Mouse (Mus musculus): ENCODE measurements around the gene Tspoap1. TPM values are rescaled to one million over a fixed set of nuclear protein-coding genes. Genes with fewer than 3 reads are reported as not detected.
A peak's percentile ranks its signal among the peaks of the same experiment; 100 is the strongest.

The Tspoap1 gene
- total RNA-seq, 2 experiments from 2014 or later: 1.8 to 4.2 TPM

DNA sequence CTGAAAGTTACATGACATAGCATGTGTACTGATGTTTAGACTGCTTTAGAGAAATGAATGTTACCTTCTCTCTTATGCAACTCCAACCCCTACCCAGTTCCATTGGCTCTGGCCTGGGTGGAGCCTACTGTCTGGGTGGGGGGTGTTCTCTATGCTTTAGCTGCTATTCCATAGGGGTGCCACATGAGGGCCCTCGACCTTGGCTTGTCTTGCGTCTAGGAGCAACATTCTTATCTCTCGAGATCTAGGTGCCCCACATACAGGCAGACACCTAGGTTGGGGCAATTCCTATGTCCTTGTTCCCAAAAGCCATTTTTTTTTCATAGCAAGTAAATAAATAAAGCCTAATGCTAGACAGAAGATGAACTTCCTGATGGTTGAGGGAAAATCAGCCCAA, 734 bp upstream of the Tspoap1 start:
- no peak for DNase-seq

- DNase-seq: no peak
Observed at GRCm38 (mm10) chr11:87761181-87761721, 910 bp downstream of the Tspoap1 start.

DNA sequence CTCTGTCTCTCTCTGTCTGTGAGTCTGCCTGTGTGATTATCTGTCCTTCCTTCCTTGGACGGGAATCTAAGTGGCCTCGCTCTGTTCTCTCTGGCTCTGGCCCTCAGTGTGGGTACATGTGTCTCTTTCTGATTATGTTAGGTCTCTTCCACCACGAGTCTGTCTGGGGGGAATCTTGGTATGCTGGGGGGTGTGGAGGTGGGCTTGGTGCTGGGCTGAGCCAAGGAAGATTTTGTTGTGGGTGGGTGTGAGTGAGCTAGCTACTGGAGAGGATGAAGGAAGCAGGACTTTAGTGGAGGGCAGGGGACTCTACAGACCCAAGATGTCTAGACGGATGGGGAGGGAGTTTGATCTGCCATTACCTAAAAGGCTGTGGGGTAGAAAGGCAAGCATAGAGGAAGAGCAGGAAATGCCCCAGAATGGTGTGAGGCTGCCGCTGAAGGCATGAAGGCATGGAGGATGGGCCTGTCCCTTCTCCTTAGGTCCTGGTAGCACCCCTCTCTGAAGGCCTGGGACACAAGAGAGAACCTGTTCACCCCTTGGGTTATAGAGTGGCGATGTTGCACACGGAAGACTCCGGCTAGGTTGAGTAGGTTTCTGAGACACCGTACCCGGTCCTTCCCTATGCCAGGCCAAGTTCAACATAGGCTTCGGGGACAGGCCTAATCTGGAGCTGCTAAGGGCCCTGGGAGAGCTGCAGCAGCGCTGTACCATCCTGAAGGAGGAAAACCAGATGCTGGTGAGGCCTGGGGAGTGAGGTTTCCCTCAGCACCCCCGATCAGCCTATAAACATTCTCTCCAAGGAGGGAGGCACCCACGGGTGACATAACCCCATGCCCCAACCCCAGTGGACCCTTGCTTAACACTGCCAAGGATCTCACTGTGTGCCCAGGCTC, 1.7 kb downstream of the Tspoap1 start:
- DNase-seq: no peak

- DNase-seq: no peak
Observed at GRCm38 (mm10) chr11:87762702-87763385, 2.5 kb downstream of the Tspoap1 start.

- DNase-seq: peak; percentile 46
Observed at GRCm38 (mm10) chr11:87763511-87763987, 3.2 kb downstream of the Tspoap1 start.

- peak; percentile 61 for DNase-seq
Observed at GRCm38 (mm10) chr11:87763988-87764876, 3.9 kb downstream of the Tspoap1 start.

DNA sequence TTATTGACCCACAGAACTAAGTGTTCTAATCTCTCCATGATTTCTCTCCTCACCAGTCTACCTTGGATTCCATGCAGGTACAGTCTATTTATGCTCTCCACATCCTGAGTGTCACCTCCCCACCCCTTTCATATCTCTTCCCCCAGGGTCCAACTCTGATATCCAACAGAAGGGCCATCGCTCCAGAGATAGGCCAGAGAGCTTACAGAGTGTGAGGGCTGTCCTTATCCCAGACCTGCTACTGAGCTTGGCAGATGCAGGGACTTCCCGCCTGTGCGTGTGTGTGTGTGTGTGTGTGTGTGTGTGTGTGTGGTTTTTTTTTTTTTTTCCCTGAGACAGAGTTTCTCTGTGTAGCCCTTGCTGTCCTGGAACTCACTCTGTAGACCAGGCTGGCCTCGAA, 8.4 kb downstream of the Tspoap1 start:
- no peak for DNase-seq

DNA sequence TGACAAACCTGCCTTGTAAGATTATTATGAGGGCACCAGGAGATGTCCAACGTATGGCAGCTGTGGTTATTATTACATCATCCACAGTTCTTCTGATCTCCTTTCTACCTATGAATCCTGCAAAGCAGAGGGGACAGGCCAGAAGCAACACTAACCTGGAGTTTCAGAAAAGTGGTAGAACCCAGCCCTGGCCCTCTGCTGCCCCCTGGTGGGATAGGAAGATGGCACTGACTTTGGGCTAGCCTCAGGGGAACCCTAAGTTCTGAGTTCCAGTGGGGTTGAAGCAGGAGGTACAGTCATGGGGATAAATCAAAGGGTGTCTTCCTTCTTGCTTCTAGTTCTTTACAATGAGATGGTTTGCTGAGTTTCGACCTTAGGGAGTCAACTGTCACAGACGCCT, 10.6 kb downstream of the Tspoap1 start:
- DNase-seq: peak; percentile 88

- DNase-seq: no peak
Observed at GRCm38 (mm10) chr11:87772354-87772753, 12.0 kb downstream of the Tspoap1 start.

DNA sequence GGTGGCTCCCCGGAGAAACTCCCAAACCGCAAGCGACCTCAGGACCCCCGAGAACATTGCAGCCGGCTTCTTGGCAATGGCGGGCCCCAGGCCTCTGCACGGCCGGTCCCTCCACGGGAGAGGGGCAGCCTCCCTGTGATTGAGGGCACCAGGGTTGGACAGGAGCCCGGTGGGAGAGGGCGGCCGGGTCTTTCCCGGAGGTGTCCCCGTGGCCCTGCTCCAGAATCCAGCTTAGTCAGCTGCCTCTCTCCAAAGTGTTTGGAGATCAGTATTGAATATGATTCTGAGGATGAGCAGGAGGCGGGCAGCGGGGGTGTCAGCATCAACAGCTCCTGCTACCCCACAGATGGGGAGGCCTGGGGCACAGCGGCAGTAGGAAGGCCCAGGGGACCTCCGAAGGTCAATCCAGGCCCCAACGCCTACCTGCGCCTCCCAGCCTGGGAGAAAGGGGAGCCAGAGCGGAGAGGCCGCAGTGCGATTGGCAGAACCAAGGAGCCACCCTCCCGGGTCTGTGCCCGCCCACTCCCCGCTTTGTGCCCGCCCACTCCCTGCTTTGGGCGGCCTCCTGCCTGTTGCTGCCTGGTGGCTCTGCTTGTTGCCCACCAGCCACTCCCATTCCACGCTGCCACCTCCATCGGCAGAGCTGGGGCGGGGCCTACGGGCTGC, 17.9 kb downstream of the Tspoap1 start:
- DNase-seq: peak; percentile 75

DNA sequence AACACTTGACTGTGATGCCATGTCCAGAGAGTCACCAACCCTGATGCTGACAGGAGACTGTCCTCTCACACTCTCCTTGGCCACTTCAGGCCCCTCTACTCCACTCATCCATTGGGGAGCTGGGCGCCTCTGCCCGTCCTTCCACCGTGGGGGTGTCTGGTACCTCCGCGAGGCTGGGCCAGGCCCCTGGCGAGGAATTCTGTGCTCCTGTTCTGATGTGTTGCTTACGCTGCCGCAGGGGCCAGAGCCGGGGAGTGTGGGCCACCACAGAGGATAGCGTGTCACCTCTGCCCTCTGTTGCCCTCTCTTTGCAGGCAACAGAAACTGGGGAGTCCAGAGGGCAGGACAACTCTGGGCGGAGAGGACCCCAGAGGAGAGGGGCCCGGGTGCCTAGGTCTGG, 18.6 kb downstream of the Tspoap1 start:
- no peak for DNase-seq

GRCm38 (mm10) chr11:87779392-87779791, 19.1 kb downstream of the Tspoap1 start:
- DNase-seq: peak; percentile 28

GRCm38 (mm10) chr11:87780130-87780529, 19.8 kb downstream of the Tspoap1 start:
- DNase-seq: no peak

- no peak for DNase-seq
Observed at GRCm38 (mm10) chr11:87790088-87790487, 29.7 kb downstream of the Tspoap1 start.

- DNase-seq: no peak
Observed at GRCm38 (mm10) chr11:87793460-87793859, 33.1 kb downstream of the Tspoap1 start, which contains the start of gene Mpo. Gene Mpo, plus strand, starts transcription at chr11:87793581.

DNA sequence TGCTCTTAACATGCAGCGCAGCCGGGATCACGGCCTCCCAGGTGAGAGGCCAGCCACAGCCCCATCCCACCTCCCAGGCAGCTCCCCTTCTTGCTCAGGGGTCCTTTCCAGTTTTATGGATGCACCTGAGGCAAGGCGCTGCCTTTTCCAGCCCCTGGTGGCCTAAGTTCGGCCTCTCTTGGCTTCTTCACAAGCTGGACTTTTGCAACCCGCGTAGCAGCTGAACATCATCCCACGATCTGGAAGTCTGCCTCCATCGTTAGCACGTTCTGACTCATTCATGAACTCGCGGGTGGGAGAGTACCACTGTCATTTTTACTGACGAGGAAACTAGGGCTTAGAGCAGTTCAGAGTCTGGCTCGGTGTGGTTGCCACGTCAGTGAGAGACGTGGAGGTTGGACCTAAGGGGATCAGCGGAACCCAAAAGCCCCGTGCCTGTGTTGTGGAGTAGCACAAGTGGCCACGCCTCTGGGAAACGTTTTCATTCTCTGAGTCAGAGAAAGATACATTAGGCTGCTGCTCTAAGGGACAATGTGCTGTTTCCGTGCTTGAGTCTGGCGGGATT, 41.5 kb downstream of the Tspoap1 start:
- no peak for DNase-seq

DNA sequence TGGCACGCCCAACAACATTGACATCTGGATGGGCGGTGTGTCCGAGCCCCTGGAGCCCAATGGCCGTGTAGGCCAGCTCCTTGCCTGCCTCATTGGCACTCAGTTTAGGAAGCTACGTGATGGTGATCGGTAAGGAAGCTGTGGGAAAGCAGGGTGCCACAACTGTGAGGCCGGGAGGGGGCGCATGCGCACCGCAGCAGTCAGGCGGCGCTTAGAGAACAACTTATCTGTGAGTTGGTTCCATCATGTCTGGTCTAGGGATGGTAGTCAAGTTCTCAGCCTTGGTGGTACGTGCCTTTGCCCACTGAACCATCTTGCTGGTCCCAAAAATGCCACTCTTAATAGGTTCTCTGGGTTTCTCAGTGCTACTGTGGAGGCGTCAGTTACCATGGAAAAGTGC, 42.3 kb downstream of the Tspoap1 start:
- DNase-seq: peak; percentile 40

DNA sequence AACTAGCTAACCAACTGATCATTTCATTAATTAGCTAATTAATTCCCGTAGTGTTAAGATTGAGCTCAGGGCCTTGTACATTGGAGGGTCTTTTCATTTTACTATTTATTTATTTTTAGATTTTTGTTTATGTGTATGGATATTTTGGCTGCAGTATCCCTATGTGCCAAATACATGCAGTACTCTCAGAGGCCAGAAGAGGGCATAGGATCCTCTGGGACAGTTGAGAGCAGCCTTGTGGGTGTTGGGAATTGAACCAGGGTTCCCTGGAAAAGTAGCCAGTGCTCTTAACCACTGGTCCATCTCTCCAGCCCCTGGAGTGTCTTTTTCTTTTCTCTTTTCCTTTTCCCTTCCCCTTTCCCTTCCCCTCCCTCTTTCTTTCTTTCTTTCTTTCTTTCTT, 45.1 kb downstream of the Tspoap1 start:
- DNase-seq: peak; percentile 50

DNA sequence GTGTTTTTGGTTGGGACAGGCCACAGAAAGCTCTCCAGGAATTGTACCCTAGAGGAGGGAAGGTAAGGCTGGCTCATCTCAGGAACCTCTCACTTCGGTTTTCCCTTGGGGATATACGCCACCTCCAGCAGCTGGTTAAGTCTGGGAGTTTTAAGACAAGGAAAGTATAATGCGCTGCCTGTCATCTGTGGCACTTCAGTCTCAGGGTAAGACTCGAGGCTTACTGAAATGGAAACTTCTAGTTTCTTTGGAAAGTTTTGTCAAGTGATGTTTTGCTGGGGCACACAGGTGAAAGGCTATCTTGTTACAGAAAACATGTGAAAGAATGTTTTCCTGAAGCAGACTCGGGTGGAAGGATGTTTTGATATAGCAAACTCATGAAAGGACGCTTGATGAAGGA, 47.1 kb downstream of the Tspoap1 start:
- no peak for DNase-seq

DNA sequence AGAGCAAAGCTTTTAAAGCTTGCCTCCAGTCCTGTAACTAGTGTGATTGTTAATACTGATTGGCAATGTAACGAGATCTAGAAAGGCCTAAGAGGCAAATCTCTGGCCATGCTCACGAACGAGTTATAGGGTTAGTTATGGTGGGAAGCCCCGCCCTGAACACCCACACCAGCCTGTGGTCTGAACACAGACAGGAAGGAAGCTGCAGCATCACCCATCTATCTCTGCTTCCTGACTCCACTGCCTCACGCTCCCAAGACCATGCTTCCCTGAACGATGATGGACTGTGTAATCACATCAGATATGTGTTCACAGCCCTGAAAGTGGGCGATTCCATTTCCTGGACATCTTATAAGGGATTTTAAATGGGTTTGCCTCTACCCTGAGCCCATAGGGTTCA, 47.9 kb downstream of the Tspoap1 start:
- no peak for DNase-seq

- no peak for DNase-seq
Observed at GRCm38 (mm10) chr11:87811396-87811795, 51.1 kb downstream of the Tspoap1 start.
